Mouse (Mus musculus) heart, postnatal 0 days (tissue): Measurements from ENCODE around the gene Gdf1. TPM values are rescaled to one million over a fixed set of nuclear protein-coding genes. Genes with fewer than 3 reads are reported as not detected.
A peak's percentile ranks its signal among the peaks of the same experiment; 100 is the strongest.

Source experiments
- ATAC-seq: fragments of 200-750 bp; cut with Nextera tagmentation; 2 replicates; pipeline ENCODE4 v1.8.0; 2017; ENCODE audit warnings: low read depth, moderate number of reproducible peaks, moderate library complexity; ENCODE audit not compliant: insufficient read depth
- DNase-seq: peaks from one replicate; pipeline ENCODE4 v3.0.0-alpha.2; 2016; ENCODE audit warnings: low spot score
- H3K27ac ChIP-seq: fragments of 300-500 bp; sonication (generic); 2 replicates; pipeline ENCODE4 v1.5.1; 2014; ENCODE audit warnings: low read depth, mild to moderate bottlenecking
- H3K27me3 ChIP-seq: fragments of 300-500 bp; sonication (generic); 2 replicates; pipeline ENCODE4 v1.6.1; 2014; ENCODE audit warnings: low read length, mixed read lengths; ENCODE audit not compliant: control insufficient read depth, insufficient read depth
- H3K36me3 ChIP-seq: fragments of 300-500 bp; sonication (generic); replicated peaks from 2 replicates; pipeline ENCODE4 v1.6.1; 2014; ENCODE audit warnings: low read length, mixed read lengths; ENCODE audit not compliant: control insufficient read depth, insufficient read depth
- H3K4me1 ChIP-seq: fragments of 300-500 bp; sonication (generic); 2 replicates; pipeline ENCODE4 v1.6.1; 2014; ENCODE audit warnings: antibody characterized with exemption; ENCODE audit not compliant: control insufficient read depth, insufficient read depth
- H3K4me2 ChIP-seq: fragments of 300-500 bp; sonication (generic); 2 replicates; pipeline ENCODE4 v1.6.1; 2014; ENCODE audit warnings: low read depth, mild to moderate bottlenecking, low read length, moderate library complexity
- H3K4me3 ChIP-seq: fragments of 300-500 bp; sonication (generic); 2 replicates; pipeline ENCODE4 v1.5.1; 2014; ENCODE audit warnings: low read depth, low read length
- H3K9ac ChIP-seq: fragments of 300-500 bp; sonication (generic); replicated peaks from 2 replicates; pipeline ENCODE4 v1.6.1; 2014; ENCODE audit warnings: low read depth, low read length, mixed read lengths
- H3K9me3 ChIP-seq: fragments of 300-500 bp; sonication (generic); replicated peaks from 2 replicates; pipeline ENCODE4 v1.6.1; 2016; ENCODE audit warnings: low read length; ENCODE audit not compliant: control insufficient read depth
- CTCF ChIP-seq: IDR thresholded peaks from 2 replicates; pipeline ENCODE4 v1.5.1; 2016; ENCODE audit warnings: antibody characterized with exemption, control low read depth, low read depth
- EP300 ChIP-seq: IDR thresholded peaks from 2 replicates; pipeline ENCODE4 v1.6.1; 2016; ENCODE audit warnings: antibody characterized with exemption, low read depth
- WGBS: fragments of 180-500 bp; shearing (Covaris S2); extraction: QIAGEN DNeasy Blood & Tissue Kit; methylation state at CpG from one replicate; pipeline ENCODE4 v1.1.7; 2014; 5-methylcytosine and 5-hydroxymethylcytosine counted together
- polyA plus RNA-seq: library from polyadenylated mRNA; unstranded; fragments of >200 nt; fragmentation: Nextera tagmentation; extraction: Ambion mirVana; gene quantifications from 2 replicates; pipeline ENCODE4 v1.2.1, GENCODE M21; 2015
- total RNA-seq: library from RNA; depleted of rRNA; stranded (reverse); fragments of >200 nt; gene quantifications from 2 replicates; pipeline ENCODE4 v1.2.3, GENCODE M21; 2014; ENCODE audit warnings: low replicate concordance

The Gdf1 gene
- total and polyA plus RNA-seq, 2 experiments from 2014 or later = 0.20 TPM; not detected in 1

DNA sequence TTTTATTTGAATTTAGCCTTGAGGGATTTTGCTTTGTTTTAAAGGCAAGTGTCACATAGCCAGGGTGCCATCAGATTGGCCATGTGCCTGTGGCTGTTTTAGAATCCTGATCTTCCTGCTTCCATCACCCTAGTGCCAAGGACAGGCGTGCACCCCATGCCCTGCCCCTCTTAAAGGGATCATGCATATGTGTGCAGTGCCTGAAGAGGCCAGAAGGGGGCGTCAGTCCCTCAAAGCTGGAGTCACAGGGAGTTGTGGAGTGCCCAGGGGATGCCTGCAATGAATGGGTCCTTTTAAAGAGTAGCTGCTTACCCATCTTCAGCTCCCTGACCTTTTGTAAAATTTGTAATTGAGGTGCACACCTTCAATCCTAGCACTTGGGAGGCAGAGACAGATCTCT lies 20.3 kb upstream of the Gdf1 start:
- Histone ChIP-seq H3K27me3 (no peaks in the 10 kb centered on the region), H3K9me3 (no peaks in the 10 kb centered on the region), H3K36me3 (peaks cover 84% of the 10 kb centered on the region), H3K9ac (no peak overlapping the region), H3K4me1 (no peaks in the 10 kb centered on the region), H3K27ac (no peak overlapping the region), H3K4me2 (no peak overlapping the region), H3K4me3 (no peak overlapping the region)
- WGBS = 41% methylated on average over 2 of the region's 2 CpGs
- TF ChIP-seq CTCF (peak; percentile 45), EP300 (no peak)
- no peak for ATAC-seq
- no peak for DNase-seq

DNA sequence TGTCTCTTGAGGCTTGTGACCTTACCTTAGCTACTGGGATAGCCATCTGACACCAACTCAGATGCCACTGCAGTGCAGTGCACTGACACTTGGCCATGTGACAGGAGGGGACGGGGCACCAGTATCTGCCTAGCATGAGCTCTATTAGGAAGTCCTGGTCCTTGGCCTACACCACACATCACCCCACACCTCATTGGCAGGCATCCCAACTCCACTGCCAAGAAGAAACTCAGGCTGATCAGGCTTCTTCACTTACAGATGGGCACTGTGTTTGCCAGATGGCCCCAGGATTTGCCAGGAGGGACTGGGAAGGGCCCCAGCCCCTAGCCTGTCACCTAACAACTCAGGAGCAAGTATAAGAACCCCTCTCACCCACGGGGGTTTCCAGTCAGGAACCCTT lies 16.2 kb upstream of the Gdf1 start:
- H3K27me3 ChIP-seq = peaks cover 10% of the 10 kb centered on the region; the same call in 1 of the 2 replicates
- no peak overlapping the region for H3K9ac ChIP-seq
- no peak overlapping the region for H3K27ac ChIP-seq
- TF ChIP-seq CTCF (no peak), EP300 (no peak)
- no peak overlapping the region for H3K4me3 ChIP-seq
- no peak overlapping the region for H3K4me2 ChIP-seq
- 34% methylated on average over 2 of the region's 2 CpGs for WGBS
- peaks cover 47% of the 10 kb centered on the region for H3K36me3 ChIP-seq
- H3K4me1 ChIP-seq = peaks cover 9% of the 10 kb centered on the region; the same call in 1 of the 2 replicates
- DNase-seq = no peak
- no peak for ATAC-seq
- no peaks in the 10 kb centered on the region for H3K9me3 ChIP-seq

DNA sequence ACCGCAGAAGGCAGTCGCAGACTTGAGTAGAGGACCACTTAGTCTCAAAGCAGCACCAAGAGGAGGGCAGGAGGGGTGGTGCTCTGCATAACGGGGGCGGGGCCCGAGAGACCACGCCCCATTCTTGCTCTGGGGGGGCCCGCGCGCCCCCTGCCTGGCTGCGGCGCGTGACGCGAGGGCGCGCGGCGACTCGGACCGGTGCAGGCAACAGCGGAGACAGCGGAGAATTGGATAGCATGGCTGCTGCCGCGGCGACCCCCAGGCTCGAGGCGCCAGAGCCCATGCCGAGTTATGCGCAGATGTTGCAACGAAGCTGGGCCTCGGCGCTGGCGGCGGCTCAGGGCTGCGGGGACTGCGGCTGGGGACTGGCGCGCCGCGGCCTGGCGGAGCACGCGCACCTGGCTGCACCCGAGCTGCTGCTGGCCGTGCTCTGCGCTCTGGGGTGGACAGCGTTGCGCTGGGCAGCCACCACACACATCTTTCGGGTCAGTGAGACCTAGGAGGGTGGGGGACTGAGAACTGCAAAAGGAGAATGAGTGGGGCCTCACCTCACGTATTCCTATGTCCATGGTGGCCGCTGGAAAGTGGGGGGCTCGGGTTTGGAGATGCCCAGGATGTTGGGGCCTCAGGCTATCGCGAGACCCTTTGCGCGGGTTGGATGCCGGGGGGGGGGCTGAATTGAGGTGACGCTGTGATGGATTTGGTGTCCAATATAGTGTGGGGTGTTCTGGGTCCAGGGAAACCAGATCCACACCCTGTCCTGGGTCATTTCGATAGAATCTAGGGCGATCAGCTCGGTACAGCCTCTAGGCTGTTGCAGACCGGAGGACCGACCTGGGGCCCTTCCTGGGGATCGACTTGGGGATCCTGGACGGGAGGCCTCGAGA lies 13.8 kb upstream of the Gdf1 start, which contains the start of gene Cers1:
Gene Cers1 (plus strand): TSS at position 152 of the 887 bp plus-strand sequence.
- 3% methylated on average over 66 of the region's 66 CpGs for WGBS
- peaks cover 9% of the 10 kb centered on the region; the same call in 1 of the 2 replicates for H3K4me1 ChIP-seq
- TF ChIP-seq CTCF (no peak), EP300 (no peak)
- H3K9ac ChIP-seq = peak within 1 kb of the TSS; percentile 43; the same call in 1 of the 2 replicates
- H3K27me3 ChIP-seq = peaks cover 10% of the 10 kb centered on the region; the same call in 1 of the 2 replicates
- no peak within 1 kb of the TSS for H3K27ac ChIP-seq
- DNase-seq = no peak
- peak; percentile 45 for ATAC-seq
- peak within 1 kb of the TSS; percentile 57 for H3K4me3 ChIP-seq
- peak within 1 kb of the TSS; percentile 87 for H3K4me2 ChIP-seq
- H3K36me3 ChIP-seq = peaks cover 27% of the 10 kb centered on the region
- no peaks in the 10 kb centered on the region for H3K9me3 ChIP-seq

GRCm38 (mm10) chr8:70316511-70317504 lies 12.8 kb upstream of the Gdf1 start:
- no peak overlapping the region for H3K4me3 ChIP-seq
- DNase-seq (no peak), ATAC-seq (0 out of 2 replicates have a peak, but pooled peaks have one; percentile 5)
- no peaks in the 10 kb centered on the region for H3K9me3 ChIP-seq
- TF ChIP-seq EP300 (no peak), CTCF (no peak)
- peaks cover 18% of the 10 kb centered on the region for H3K36me3 ChIP-seq
- H3K27ac ChIP-seq = no peak overlapping the region
- H3K9ac ChIP-seq = no peak overlapping the region
- peaks cover 9% of the 10 kb centered on the region; the same call in 1 of the 2 replicates for H3K4me1 ChIP-seq
- H3K4me2 ChIP-seq = peak overlapping the region; percentile 87; the same call in 1 of the 2 replicates
- WGBS = 32% methylated on average over 15 of the region's 15 CpGs
- peaks cover 10% of the 10 kb centered on the region; the same call in 1 of the 2 replicates for H3K27me3 ChIP-seq

GRCm38 (mm10) chr8:70317872-70318271 lies 11.7 kb upstream of the Gdf1 start:
- ATAC-seq (no peak), DNase-seq (no peak)
- Histone ChIP-seq H3K4me1 (peaks cover 9% of the 10 kb centered on the region; the same call in 1 of the 2 replicates), H3K27ac (no peak overlapping the region), H3K9me3 (no peaks in the 10 kb centered on the region), H3K36me3 (peaks cover 10% of the 10 kb centered on the region), H3K4me3 (no peak overlapping the region), H3K4me2 (no peak overlapping the region), H3K9ac (no peak overlapping the region), H3K27me3 (peaks cover 10% of the 10 kb centered on the region; the same call in 1 of the 2 replicates)
- TF ChIP-seq CTCF (no peak), EP300 (no peak)
- 78% methylated on average over 5 of the region's 5 CpGs for WGBS
